Mouse (Mus musculus): ENCODE data around the gene Slc6a4.

Slc6a4 gene

DNA sequence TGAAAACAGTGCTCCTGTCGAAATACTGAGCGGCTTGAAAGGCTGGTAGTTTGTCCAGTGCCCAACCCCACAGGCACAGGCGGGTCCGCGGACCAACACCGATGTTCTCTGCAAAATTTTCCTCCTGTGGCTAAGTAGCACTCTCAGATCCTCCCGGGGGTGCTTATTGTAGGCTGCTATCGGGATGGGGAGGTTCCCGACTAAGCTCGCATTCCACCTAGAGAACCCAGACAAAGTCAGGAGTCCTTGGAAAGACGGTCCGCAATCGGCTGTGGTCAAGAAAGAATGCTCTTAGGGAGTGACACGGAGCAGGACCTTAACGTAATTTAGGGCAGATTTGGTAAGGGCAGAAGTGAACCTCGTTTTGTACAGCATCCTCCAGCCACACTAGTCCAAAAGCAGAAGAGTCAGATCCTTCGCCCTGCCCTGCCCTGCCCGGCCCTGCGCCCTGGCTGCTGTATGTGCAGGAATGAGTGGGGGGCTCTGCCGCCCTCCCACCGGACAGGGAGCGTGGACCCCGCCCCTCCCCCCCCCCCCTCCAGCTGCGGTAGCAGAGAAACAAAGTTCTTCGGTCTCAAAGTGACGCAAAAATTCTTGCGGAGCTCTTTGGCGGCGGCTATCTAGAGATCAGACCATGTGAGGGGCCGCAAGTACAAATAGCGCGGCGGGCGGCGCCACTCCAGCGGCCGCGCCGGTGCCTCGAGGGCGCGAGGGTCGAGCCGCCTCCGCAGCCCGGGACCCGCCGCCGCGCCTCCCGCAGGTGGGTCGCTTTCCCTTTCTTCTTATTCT, at the start of gene Slc6a4:
Gene Slc6a4, plus strand, starts transcription at position 688 of the 789 bp plus-strand sequence.
- DNase-seq (ENCODE audit: low read depth): peak; percentile 53

DNA sequence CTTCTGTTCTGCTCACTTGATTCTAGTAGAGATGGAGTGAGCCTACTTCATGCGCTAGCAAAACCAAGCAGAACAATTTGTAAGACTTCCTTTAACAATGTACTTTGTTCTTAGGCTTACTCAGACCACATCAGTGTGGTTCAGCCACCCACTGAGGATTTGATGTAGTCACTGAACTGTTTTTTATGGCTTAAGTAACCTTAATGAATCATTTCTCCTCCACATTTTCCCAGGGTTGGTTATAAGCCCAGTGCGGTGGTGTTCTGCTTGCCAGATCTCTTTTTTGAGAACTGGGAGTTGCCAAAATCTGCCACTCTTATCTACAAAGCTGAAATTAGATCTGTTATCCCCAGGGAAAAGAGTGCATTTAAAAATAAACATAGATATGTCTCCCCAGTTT, 44.9 kb upstream of the Slc6a4 start:
- no peak for DNase-seq (ENCODE audit: low read depth)

DNA sequence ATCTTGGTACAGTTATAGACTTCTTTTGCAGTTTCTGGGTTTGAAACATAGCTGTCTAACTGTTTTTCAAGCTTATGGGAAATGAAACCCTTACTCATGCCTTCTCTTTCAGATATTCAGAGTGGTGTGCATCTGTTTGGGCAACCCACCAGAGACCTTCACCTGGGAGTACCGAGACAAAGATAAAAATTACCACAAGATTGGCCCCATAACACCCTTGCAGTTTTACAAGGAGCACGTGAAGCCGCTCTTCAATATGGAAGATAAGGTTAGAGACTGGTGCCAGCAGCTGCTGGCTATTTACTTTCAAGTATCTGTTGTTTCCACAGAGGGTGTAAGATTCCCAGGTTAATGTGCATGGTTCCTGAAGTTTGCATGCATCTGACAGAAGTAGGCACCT, 32.7 kb upstream of the Slc6a4 start:
- DNase-seq (ENCODE audit: low read depth): no peak

DNA sequence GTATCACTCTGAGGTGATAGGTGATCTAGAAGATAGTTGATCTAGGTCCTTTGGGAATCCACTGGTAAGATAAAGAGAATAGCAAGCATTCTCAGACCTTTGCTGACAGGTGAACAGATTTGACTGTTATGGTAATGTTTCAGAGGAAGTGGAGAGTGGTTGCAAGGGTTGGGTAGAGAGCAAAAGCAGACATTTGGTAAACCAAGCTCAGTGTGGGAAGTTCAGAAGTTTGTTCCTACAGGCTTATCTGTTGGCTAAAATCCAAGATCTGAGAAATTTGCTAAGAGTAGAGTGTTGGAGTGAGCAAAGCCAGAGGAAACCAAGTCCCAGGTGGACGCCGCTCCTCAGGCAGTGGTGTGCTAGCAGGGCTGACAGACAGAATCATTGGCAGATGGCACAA, 28.1 kb upstream of the Slc6a4 start:
- no peak for DNase-seq (ENCODE audit: low read depth)

DNA sequence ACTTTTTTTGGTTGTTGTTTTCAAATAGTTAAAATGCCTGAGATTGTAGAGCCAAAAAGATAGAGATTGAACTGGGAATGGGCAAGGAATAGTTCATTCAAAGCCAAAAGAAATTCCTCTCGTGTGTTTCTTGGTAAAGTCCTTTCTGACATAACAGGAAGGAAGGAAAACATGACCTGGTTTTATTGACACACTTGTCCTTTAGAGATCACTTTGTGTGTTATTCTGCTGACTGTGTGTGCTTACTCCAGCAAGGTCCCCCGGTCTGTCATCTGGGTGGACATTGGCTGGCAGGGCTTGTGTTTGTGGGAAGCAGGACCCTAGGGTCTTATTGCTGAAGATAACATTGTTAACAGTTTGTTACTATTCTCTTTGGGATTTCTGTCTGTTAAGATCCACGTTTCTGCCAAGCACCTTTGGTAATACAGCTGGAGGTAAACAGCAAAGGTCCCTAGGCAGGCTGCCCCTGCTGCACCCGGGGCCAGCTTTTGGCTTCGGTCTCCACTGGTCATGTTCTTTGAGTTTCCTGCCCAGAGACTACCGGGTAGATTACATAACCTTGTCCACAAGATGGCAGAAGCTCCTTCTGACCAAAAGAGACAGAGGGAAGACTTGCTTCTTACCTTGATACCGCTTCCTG, 23.6 kb upstream of the Slc6a4 start:
- DNase-seq (ENCODE audit: low read depth): no peak

DNA sequence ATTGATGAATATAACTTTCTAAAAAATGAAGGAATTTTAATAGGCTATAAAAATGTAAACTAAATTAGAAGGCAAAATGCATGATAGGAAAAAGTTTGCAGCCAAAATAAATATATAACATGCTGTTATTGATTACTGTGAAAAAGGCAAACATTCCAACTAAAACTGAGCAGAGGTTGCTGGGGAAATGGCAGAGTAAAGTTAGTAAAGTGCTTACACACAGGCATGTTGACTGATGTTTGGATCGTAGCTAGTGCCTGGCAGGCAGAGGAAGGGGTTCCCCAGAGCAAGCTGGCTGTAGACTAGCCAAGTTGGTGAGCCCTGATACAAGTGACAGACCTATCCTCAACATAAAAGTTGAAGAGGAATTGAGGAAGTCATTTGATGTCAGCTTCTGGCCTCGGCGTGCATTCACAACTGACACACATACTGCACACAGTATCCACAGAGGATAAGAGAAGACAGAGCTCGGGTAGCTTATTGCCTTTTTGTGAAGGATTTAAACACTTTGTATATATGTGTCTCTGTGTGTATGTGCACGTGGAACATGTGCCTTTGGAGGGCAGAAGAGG, 16.7 kb upstream of the Slc6a4 start:
- DNase-seq (ENCODE audit: low read depth): no peak

DNA sequence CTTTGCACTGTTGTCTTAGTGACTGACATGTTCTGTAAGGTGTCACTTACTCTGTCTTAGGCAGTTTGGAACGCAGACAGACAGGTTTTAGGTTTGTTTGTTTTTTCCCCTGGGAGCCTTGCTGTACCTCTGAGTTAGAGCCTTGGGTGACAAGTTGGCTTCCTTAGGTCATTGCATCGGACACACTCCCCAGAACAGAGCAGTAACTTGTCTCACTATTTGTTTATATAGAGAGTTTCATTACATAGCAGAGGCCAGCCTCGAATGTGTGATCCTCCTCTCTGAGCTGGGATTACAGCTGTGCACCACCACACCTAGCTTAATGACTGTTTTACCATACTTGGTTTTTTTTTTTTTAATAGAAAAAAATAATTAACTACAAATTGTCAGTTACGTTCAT, 16.0 kb upstream of the Slc6a4 start:
- no peak for DNase-seq (ENCODE audit: low read depth)

DNA sequence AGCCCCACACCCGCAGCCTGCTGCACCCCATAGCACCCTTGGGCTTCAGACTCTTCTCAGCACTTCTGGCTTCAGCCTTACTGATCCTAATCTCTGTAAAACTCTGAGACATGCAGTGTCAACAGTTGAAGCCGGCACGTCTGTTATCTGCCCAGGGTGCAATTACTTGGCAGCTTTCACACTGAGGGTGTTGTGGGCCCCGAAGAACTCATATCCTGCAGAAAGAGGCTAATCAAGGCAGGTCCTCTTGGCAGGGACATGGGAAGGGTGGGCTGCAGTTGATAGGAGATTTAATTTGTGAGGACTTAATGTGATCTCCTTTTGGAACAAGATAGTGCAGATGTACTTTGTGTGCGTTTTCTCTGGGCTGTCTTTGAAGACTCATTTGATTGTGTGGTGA, 14.8 kb upstream of the Slc6a4 start:
- DNase-seq (ENCODE audit: low read depth): no peak

DNA sequence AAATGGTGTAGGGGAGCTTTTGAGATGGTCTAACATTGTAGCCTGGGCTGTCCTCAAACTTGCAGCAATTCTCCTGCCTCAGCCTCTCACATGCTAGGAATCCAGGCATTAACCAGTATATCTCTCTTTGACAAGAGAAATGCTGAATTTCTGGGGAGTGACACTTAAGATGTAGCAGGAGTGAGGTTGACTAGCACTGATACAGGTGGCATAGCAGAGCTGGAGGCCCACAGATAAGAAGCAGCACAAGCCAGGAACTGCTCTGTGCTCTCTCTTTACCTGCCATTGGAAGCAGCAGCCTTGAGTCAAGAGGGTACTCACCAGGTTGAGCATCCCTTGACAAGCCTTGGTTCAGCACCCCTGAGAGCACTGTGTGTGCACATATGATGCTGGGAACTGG, 14.2 kb upstream of the Slc6a4 start:
- DNase-seq (ENCODE audit: low read depth): no peak

DNA sequence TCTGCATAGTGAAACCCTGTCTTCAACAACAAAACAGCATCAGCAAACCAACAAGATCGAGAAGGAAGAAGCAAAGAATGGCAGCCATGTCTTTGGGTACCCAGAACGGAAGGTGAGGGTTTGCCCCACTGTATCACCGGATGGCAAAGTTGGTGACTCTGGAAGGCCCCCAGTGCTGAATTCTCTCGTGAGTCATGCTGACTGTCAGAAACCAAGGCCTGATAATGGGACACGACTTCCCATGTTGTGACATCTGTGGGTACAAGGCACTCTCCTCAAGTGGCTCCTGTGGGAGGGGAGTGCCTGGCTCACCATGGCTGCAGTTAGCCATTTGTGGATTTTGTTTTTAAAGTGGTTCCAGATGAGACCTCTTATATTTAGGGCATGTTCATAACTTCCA, 7.6 kb upstream of the Slc6a4 start:
- DNase-seq (ENCODE audit: low read depth): no peak

DNA sequence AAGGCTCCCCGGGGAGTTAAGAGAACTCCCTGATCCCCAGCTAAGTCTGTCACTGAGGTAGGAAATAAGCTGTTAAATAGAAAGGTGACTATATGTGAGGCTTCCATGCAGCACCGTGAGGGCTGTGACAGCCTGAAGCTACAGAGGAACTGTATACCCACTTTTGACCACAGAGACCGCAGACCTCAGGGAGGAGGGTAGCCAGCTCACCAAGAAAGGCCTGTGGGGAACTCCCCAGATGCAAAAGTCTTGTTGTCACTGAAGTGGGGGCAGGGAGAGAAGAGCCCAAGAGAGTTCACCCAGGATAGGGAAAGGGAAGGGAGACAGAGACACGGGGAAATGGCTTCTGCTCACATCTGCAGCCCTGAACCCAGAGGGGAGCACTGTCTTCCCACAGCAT, 5.5 kb upstream of the Slc6a4 start:
- peak; percentile 66 for DNase-seq (ENCODE audit: low read depth)

DNA sequence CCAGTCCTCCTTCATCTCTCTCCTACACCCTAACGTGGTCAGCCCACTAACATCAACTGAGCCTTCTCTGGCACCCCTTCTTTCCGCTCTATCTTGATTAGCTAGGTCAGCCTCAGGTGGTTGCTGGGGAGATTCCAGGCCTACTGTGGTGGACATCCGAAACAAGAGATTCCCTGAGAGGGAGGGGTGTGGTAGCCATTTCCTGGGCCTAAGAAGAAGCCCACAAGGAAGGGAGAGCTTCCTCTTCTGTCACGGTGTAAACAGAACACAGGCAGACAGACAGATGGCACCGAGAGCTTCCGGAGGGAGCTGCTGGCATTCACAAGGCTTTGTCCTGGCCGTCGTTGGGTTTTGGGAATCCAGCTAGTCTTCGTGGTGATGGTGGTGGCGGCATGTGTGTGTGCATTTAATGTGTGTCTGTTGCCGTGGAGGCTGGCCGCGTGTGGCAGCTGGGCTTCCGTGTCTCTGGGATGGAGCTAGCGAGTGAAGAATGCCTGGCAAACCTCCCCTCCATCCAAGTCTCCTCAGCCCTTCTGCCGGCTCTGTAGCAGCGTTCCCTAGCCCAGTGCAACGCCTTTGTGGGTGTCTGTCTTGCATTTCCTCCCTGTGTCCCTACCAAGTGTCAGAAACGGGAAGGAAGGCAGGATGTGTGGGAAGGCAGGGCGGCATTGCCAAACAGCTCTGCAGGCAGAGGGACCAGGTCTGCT, 2.3 kb upstream of the Slc6a4 start:
- no peak for DNase-seq (ENCODE audit: low read depth)

DNA sequence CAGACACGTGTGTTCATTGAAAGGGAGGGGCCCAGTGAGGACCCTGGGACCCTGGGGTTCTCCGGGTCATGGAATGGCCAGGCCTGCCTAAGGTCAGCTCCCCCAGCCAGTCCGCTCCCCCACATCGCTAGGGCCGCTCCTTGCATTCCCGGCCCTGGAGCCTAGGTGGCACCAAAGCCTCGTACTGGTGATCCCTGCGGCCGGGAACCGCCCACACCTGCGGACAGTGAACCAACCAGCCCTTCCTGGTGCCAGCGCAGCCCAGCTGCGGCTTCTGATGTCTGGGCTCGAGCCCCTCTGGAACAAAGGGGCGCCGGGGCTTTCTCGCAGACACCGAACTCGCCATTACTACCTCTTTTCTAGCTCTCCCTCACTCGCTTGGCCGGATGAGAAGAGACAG, 1.1 kb upstream of the Slc6a4 start:
- DNase-seq (ENCODE audit: low read depth): peak; percentile 73

DNA sequence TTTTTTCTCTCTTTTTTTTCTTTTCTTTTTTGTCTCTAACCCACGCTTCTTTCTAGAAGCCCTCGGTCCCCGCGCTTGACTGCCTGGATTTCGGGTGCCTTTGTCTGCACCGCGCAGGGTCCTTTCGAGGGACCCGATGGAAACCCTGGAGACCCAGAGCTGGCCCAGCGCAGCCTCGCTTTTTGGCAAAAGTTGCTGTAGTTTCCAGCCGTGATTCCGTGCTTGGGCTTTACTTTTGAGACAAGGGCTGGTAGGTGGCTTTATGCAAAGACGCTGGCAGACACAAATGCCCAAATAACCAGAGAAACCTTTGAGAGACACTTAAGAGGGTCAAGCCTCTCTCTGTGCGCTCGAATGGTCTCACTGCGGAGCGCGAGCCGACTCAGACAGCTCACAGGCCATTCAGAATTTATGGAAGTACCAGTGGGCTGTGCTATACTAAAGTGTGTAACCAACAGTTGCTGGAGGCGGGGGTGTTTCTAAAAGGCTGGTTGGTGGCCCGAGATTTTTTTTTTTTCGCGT, 363 bp downstream of the Slc6a4 start:
- peak; percentile 21 for DNase-seq (ENCODE audit: low read depth)

DNA sequence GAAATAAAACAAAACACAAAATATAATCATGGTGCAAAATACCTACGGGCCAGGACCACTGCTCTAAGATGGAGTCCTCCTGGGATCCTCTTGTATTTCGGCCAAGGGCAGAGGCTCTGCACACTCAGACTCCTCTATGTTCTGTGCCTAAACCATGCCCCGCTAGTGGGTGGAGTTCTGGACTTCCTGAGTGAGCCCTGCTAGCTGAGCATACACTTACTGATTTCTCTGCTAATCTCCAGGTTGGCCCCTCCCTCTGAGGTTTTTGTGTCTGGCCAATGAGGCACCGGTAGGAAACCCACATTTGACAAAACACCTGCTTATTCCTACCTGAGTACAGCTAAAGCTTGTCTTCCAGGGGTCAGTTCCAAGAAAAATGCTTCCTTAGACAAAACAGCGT, 2.3 kb downstream of the Slc6a4 start:
- peak; percentile 24 for DNase-seq (ENCODE audit: low read depth)

DNA sequence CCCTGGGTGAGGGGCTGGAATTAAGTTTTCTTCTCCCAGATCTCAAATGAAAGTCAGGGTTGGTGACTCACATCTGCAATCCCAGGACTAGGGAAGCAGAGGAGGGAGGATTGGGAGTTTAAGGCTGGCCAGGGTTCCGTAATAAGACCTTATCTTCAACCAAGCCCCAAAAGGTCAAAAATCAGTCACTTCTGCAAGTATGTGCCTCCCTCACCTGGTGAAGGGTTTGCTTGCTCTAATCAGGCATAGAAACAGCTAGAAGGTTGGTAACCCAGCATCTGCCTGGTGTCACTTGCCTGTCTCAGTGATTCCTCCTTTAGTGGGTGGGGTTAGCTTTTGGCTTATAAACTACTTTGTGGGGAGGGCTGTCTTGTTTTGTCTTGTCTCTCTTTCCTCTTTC, 4.0 kb downstream of the Slc6a4 start:
- DNase-seq (ENCODE audit: low read depth): no peak

DNA sequence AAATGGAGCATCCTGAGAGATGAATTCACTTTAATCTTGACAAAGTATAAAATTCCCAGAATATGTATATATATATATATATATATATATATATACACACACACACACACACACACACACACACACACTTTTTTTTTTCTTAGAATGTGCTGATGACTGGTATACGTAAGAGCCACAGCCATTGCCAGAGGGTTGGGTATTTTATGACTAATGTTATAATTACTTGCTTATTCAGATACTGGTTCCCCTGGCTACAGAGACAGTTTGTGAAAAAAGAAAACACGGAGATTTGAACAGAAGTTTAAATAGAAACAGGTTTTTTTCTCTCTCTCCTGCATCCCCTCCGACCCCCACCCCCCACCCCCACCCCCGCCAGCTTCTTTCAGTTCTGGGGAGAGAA, 7.5 kb downstream of the Slc6a4 start:
- DNase-seq (ENCODE audit: low read depth): no peak

DNA sequence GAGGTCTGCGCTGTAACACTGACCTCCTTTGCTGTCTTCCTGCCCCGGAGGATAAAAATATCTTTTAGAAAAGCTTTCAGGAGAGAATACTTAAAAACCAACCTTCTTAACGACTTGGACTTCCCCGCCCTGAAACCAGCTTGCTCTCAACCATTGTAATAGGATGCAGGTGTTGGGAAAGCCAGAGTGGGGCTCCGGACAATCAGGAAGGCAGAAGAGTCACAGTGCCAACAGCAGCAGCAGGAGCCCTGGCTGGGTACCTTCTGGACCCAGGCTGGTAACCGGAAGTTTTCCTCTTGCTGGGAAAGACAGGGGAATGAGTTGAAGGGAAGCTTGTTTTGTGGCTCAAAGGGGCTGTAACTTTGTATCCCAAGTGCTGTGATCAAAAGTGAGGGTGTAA, 8.2 kb downstream of the Slc6a4 start:
- no peak for DNase-seq (ENCODE audit: low read depth)

DNA sequence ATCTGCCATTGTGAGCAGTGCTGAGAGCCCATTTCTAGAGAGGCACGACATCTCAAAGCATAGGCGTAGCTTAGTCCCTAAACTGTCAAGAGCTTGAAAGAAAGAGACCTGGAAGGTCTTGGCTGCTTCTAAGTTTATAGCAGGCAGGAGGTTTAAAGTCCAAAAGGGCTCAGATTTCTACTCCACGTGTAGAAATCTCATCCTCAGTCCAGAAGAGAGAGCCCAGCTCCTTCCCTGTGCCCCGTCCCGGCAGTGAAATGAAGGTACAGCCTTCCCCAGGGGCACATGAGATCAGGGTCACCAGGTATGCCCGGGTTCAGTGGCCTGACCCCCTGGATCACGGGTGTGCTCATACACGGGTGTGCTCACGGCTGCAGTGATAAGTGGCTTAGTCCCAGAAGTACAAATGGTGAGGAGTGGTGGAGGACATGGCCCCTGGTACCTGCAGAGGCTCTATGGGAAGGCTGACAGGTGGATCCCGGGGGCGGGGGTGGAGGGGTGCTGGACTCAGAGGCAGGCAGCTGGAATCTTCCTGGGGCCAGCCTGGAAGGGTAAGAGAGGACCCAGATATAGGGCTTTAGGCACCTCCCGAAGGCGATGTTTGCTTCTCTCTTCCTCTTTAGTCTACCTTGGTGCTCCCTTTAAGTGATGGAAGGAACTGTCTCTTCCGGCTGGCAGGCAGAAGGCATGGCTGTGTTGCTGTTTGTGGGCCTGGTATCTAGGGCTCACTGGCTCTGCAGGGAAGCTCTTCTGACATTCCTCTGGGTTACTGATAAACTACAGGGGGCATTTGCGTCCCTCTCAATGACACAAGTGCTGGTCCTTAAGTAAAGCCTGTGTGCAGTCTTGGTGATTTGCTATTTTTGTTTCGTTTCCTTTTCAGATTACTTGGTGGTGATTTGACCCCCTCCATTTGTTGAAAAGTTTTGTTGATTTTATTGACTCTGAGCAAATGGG, 10.9 kb downstream of the Slc6a4 start:
- DNase-seq (ENCODE audit: low read depth): no peak

DNA sequence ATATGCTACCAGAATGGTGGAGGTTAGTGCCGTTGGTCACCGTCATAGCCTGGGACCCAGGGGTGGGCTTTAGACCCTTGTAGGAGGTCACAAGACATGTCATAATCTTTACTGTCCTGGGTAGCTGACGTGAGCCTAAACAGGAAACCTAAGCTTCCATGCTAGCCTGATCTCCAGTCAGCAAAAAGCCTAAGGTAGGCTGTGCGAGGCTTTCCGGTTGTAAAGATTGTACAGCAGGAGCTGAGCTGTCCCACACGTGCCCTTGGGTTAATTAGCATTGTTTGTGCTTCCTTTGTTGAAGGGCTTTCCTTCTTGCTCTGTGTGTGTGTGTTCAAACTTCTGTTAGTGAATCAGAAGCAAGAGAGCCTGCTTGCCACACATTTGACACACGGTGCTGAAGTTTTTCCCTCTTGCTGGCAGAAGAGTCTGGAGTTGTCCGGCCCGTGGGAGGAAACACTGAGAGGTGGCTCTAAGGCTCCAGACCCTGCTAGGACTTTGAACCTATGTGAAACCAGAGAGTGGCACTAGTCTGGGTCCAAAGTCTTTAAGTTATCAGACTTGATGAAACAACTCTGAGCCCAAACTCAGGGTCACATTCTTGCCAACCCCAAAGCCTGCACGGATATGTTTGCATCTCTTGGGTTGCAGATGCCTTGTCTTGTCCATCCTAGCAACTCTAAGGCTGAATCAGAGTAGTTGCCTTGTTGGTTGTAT, 12.5 kb downstream of the Slc6a4 start:
- DNase-seq (ENCODE audit: low read depth): no peak

DNA sequence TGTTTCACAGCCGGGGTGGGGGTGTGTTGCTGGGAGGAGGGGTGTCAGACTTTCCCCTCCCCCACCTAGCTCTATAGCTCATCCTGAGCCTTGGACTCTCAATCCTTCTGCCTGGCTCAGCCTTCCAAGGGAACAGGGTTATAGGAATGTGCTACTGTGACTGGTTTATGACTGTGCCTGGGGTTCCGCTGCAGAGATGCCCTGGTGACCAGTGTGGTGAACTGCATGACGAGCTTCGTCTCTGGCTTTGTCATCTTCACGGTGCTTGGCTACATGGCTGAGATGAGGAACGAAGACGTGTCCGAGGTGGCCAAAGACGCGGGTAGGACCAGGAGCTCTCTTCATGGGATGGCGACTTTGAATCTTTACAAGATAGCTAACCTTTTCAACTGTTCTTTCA, 19.6 kb downstream of the Slc6a4 start:
- DNase-seq (ENCODE audit: low read depth): no peak

Measured in naive thymus-derived CD4-positive, alpha-beta T cell, adult 2 months (primary cell).